Mouse (Mus musculus) right cerebral cortex, postnatal 4 days (tissue): Measurements from ENCODE around the gene Psd.

Source experiments
- DNase-seq: peaks from one replicate; pipeline ENCODE4 v3.0.0-alpha.2; 2022

The Psd gene

DNA sequence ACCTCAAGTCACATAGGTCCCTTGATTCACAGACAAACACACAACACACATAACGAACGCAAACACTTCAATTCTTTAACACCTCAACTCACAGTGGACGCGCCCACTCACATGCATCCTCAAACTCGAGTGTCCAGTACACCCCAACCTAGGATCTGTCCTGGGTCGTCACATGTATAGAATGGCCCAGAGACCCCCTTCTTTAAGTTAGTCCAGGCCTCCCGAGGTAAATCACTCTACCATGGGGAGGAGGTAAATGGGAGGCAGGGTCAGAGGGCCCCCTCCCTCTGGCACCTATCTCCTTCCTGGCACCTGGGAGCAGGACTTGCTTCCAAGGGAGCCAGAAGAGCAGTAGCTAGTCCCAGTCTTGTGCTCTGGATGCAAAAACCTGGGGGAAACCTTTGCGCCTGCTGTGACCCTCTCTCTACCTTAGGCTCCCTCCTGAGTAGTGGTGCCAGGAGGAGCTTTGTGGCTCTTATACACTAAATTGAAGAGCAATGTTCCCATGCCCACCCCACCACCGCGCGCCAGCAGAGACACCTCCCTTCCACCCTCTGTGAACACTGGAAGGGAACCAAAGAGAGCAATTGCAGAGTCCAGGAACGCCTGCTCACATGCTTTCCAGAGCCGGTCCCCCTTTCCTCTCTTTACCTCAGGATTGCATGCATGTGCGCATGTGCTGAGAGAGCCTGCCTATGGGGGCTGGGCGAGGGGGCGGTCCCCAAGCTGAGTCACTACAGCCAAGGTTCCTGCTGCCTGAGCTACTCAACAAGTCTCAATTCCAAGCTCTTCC, 8.2 kb downstream of the Psd start:
- peak; percentile 81 for DNase-seq

DNA sequence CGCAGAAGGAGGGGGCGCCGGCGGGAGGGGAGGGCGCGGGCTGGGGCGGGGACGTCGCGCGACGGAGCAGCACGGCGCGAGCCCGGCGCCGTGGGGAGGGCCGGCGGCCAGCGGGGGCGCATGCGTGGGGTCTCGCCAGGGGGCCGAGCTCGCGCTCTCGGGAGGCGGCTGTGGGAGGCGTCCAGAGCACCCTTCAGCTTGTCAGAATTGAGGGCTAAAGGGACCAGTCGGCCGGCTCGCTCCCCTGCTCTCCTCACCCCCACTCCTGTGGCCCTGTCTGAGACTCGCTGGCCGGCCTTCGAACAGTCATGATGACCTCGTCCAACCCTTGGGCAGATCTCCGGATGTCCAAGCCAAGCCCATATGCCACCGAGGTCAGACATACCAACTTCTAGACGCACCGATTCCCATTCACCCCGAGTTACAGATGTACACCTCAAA, 8.9 kb downstream of the Psd start:
- DNase-seq: peak; percentile 74

- peak; percentile 26 for DNase-seq
These were observed 9.4 kb downstream of the Psd start for GRCm38 (mm10) chr19:46317546-46317885.

DNA sequence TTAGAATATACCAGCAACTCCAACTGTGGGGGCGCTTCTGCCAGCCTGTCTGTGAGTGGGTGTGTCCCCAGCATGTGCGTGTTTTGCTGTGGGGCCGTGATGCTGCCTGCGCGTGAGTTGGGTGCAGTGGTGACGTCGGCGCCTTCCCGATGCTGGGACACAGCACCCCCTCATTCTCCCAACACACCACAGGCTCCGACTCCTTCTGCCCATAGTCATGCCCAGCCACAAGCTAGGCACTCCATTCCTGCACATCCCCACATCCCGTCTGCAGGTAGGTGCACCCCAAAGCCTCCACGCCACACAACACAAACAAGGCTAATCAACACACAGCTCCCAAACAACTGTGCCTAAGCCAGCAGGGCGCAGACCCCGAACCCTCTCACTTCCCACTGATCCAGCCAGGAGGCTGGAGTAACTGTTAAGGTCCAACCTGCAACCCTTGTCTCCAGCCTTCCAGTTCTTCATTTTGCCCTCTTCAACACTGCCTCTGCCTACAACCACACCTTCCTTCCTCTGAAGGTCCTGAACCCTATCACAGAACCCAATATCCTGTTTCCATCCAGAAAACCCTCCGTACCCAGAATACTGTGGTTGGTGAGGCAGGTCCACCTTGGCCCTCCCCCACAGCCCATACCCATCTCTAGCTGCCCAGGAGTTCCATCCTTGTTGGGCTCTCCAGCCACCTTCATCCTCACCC, 10.0 kb downstream of the Psd start:
- peak; percentile 49 for DNase-seq

- no peak for DNase-seq
These were observed 11.0 kb downstream of the Psd start for GRCm38 (mm10) chr19:46315752-46316610.

- no peak for DNase-seq
These were observed 11.8 kb downstream of the Psd start for GRCm38 (mm10) chr19:46314872-46315742.

DNA sequence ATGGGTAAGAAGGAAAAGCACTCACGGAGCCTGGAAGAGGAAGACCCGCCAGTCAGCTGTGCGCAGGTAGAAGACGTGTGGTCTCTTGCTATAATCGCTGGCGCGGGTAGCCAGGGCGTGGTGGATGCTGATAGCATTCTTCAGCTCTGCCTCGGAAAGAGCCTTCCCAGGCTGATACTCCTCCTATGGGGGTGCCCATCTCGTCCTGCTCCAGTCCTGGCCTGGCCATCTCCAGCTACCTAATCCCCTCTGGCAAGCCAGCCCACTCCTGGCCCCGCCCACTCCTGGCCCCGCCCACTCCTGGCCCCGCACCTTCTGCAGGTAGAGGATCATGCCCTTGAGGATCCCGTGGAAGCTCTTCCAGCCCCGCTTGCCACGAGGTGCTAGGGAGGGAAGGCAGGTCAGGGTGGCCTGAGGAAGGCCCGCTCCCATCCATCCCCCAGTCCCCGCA, 12.8 kb downstream of the Psd start:
- DNase-seq: peak; percentile 10

DNA sequence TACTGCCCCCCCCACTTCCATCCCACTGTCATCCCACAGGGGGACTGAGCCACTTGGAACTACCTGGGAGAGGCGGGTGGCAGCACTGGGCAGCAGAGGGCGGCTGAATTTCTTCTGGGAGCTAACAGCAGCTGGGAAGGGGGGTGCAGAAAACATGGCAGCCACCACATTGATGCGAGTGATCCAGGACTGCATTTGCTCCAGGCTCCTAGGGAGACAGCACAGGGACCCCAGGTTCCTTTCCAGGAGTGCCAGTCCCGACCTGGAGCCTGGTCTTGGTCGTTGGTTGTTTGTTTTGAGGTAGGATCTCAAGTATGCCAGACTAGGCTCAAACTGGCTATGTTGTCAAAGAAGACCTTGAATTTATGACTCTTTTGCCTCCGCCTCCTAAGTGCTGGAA, 13.4 kb downstream of the Psd start:
- DNase-seq: no peak

- no peak for DNase-seq
These were observed 13.8 kb downstream of the Psd start for GRCm38 (mm10) chr19:46313116-46313515.

GRCm38 (mm10) chr19:46312566-46312965, 14.4 kb downstream of the Psd start:
- no peak for DNase-seq

DNA sequence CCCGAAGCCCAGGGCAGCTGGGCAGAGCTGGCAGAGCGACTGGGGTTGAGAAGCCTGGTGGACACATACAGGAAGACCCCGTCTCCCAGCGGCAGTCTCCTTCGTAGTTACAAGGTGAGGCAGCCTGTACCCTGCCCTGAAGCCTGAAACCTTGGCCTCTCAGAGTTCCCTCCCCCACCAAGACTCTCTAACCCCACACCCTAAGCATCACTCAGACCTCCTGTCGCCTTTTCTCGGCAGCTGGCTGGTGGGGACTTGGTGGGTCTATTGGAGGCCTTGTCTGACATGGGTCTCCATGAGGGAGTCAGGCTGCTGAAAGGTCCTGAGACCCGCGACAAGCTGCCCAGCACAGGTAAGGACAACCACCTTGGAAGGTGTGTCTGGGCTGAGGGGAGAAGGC, 15.6 kb downstream of the Psd start:
- DNase-seq: no peak

DNA sequence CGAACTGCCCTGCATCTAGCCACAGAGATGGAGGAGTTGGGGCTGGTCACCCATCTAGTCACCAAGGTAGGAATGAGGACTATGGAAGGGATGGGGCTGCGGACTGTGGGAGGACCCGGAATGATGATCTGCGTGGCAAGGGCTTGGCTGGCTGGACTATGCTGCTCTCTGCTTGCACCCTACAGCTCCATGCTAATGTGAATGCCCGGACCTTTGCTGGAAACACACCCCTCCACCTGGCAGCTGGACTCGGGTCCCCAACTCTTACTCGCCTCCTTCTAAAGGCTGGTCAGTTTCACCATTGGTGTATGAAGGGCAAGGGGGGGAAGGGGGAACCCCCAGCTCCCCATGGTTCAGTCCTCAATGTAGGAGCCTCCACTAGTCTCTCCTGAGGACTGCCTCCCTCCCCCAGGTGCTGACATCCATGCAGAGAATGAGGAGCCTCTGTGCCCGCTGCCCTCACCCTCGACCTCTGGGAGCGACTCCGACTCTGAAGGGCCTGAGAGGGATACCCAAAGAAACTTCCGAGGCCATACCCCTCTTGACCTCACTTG, 16.6 kb downstream of the Psd start:
- DNase-seq: no peak

DNA sequence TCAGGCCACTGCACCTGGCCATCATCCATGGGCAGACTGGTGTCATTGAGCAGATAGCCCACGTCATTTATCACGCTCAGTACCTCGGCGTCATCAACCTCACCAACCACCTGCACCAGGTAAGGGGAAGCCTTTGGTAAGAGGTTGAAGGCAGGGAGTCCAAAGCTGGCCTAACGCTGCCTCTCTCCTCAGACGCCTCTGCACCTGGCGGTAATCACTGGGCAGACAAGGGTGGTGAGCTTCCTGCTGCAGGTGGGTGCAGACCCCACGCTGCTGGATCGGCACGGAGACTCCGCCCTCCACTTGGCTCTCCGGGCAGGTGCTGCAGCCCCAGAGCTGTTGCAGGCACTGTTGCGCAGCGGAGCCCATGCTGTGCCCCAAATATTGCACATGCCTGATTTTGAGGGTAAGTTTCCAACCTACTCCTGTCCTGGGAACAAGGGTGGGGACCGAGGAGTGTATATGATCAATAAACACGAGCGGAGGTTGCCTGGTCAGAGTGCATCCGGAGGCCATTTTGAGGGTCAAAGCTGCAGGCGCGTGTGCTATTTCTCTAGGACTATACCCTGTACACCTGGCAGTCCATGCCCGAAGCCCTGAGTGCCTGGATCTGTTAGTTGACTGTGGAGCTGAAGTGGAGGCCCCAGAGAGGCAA, 17.2 kb downstream of the Psd start:
- no peak for DNase-seq

DNA sequence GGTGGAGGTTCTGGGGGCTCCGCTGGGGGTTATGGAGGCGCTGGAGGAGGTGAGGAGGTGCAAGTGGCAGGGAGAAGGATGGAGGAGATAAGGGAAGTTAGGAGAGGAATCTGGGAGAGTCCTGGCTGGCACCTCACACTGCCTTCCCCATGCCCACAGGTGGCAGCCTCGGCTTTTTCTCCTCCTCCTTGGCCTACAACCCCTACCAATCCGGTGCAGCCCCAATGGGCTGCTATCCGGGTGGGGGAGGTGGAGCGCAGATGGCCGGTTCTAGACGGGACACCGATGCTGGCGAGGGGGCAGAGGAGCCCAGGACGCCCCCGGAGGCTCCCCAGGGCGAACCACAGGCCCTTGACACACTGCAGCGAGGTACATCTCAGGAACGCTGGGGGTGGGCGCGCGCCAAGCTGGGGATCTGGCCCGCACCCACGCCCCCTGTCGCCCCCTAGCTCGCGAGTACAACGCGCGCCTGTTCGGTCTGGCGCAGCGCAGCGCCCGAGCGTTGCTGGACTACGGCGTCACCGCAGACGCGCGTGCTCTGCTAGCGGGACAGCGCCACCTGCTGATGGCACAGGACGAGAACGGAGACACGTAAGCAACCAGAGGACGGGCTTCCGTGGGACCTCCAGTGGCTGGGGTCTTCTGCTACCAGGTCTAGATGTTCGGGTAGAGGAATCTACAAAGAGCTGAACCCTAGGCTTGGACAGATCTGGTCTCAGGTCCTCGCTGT, 18.1 kb downstream of the Psd start:
- peak; percentile 98 for DNase-seq

DNA sequence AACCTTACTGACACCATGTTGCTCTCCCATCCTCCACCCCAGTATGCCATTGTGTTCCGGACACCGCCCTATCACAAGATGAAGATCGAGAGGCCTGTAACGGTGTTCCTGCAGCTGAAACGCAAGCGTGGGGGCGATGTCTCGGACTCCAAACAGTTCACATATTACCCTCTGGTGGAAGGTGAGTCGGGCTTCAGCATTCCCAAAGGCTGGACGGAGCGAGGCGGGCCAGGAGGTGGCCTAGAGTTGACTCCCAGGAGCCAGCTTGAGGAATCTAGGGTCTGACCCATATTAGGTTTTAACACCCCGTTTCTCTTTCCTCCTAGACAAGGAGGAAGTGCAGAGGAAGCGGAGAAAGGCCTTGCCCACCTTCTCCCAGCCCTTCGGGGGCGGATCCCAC, 18.7 kb downstream of the Psd start:
- DNase-seq: no peak

- DNase-seq: no peak
These were observed 19.2 kb downstream of the Psd start for GRCm38 (mm10) chr19:46307781-46308180.

DNA sequence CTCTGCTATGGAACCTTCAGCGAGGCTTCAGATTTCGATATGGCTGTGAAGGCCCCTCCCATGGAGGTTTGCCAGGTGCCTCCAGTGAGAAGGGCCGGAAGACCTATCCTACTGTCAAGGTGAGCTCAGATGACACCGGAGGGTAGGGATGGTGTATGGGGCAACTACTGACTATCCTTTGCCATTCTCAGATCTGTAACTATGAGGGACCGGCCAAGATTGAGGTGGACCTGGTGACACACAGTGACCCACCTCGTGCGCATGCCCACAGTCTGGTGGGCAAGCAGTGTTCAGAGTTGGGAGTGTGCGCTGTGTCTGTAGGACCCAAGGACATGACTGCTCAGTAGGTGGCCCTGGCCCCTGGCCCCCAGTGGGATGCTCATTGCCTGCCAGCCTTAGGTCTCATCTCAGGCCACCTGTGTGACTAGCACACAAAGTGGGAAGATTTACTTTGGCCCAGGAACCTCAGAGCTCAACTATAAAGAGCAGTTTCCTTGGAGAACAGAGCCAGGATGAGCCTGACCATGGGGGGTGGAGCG, 20.1 kb downstream of the Psd start:
- DNase-seq: no peak

GRCm38 (mm10) chr19:46306268-46306610, 20.7 kb downstream of the Psd start:
- no peak for DNase-seq

DNA sequence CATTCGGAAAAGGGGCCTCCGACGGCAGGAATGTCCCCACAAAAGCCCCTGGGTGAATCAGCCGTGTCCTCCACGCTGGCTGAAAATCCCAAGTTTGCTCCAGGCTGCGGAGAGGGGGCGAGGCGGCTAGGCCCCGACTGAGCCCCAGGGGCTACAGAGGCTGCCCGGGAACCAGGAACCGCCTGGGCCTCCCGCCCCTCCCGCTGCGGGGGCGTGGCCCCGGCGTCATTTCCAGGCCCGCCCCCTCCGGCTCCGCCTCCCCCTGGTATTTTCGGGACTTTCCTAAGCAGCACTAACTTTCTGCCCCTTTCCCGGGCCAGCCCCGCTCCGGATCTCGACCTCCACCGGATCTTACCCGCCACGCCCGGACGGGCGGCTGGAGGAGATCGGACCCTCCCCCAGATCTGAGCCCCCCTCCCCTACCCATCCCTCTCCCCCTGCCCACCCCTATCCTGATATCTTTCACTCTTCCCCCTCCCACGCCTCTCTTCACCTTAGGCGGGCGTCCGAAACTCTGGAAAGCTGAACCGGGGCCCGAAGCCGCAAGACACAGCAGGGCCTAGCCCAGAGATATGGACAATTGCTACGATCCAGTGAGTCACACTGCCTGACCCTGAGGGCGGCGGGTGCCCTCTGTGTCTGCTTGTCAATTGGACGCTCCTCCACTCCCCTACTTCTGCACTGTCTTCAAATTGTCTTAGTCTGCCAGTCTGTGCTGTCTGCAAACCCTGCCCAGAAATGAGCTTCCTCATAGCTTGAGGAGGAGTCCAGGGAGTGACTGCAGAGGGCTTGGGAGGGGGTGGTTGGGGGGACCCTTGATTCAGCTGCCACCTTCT, 21.3 kb downstream of the Psd start:
- peak; percentile 67 for DNase-seq

- no peak for DNase-seq
These were observed 22.0 kb downstream of the Psd start for GRCm38 (mm10) chr19:46304908-46305333.
